ENCODE assay signal across 13 mouse cellular contexts in the genomic region with DNA sequence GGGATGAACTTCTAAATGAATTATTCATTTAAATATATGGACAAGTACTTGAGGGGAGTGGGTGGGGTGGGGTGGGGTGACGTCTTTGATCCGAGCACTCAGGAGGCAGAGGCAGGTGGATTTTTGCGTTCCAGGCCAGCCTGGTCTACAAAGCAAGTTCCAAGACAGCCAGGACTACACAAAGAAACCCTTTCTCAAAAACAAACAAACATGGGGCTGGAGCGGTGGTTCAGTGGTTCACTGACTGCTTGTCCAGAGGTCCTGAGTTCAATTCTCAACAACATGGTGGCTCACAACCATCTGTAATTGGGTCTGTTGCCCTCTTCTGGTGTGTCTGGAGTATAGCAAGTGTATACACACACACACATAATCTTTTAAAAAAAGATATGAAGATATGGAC. TPM values are rescaled to one million over a fixed set of nuclear protein-coding genes. Genes with fewer than 3 reads are reported as not detected.
DNase-seq lines count a peak whose midpoint lies in the region; ATAC-seq and TF ChIP-seq lines count a peak whose summit lies in the region.
"Had no signal": no experiment of that assay in that cellular context is flagged by ENCODE, and none has a peak within 500 bp of the region (broad histone marks: within the 10 kb centered on the region; RNA-seq: fewer than 3 reads in every experiment).

No protein-coding gene starts in this region.

- 68% methylated on average over 4 of the region's 4 CpGs for WGBS in heart, embryonic 15.5 days
- WGBS in lung, embryonic 14.5 days = 75% methylated on average over 4 of the region's 4 CpGs
- 72% methylated on average over 4 of the region's 4 CpGs for WGBS in lung, adult 2 months
- 74% methylated on average over 4 of the region's 4 CpGs for WGBS in liver, embryonic 16.5 days (ENCODE audit: insufficient replicate concordance)

- TF ChIP-seq POLR2A in lung, adult 2 months (IDR thresholded peaks at IDR 0.05; ENCODE audit: borderline replicate concordance, extremely low read depth, low read depth, low read length) = no peak
- TF ChIP-seq POLR2A in MEL (IDR thresholded peaks at IDR 0.05; ENCODE audit: control insufficient read depth in 1 of 2, insufficient read depth in 1 of 2, low read depth in 1 of 2, low read length in 2 of 2, poor library complexity in 1 of 2) = no peak

- TF ChIP-seq RAD21 in MEL (IDR thresholded peaks at IDR 0.05; ENCODE audit: low read depth, low read length) = no peak

- no peak overlapping the region for H3K4me2 ChIP-seq in heart, embryonic 15.5 days
- H3K4me2 ChIP-seq in lung, embryonic 14.5 days = peak overlapping the region; percentile 65; the same call in 1 of the 2 replicates
- peak overlapping the region; percentile 87 for H3K4me2 ChIP-seq in liver, embryonic 16.5 days (ENCODE audit: low read depth, low read length)

- 0 out of 2 replicates have a peak overlapping the region, but pooled peaks have one; percentile 71 for H3K27ac ChIP-seq in heart, embryonic 15.5 days
- no peak overlapping the region for H3K27ac ChIP-seq in lung, embryonic 14.5 days (ENCODE audit: low read depth)
- no peak overlapping the region; the same call in 1 of the 2 replicates for H3K27ac ChIP-seq in MEL (ENCODE audit: control insufficient read depth, low read depth, low read length)
- peak overlapping the region; percentile 92 for H3K27ac ChIP-seq in liver, embryonic 16.5 days (ENCODE audit: low read length)

- no peak for DNase-seq in heart, adult 18-20 months
- no peak for DNase-seq in lung, embryonic 14.5 days
- DNase-seq in lung, adult 2 months = no peak
- DNase-seq in MEL (ENCODE audit: low read depth, low spot score) = peak; percentile 28
- no peak for DNase-seq in frontal cortex, adult 2 months (ENCODE audit: extremely low spot score in 1 of 2, low spot score in 1 of 2)
- no peak for DNase-seq in cerebellum, postnatal 36 days
- DNase-seq: cerebellum, adult 2 months; gastrocnemius, postnatal 25 days; thymus, adult 18-20 months had no signal

- no peaks in the 10 kb centered on the region for H3K27me3 ChIP-seq in heart, embryonic 15.5 days
- H3K27me3 ChIP-seq in lung, embryonic 14.5 days (ENCODE audit: insufficient read depth, low read length) = no peaks in the 10 kb centered on the region
- H3K27me3 ChIP-seq in MEL (ENCODE audit: control insufficient read depth in 1 of 2, insufficient read depth in 2 of 2, low read length in 2 of 2) = no peaks in the 10 kb centered on the region
- H3K27me3 ChIP-seq in liver, embryonic 16.5 days (ENCODE audit: control insufficient read depth, insufficient read depth, low read depth, low read length) = no peaks in the 10 kb centered on the region
- H3K27me3 ChIP-seq: limb, embryonic 13.5 days had no signal

- H3K79me2 ChIP-seq in MEL (ENCODE audit: control insufficient read depth, insufficient read depth, low read length, poor library complexity) = peaks cover 2% of the 10 kb centered on the region

- no peaks in the 10 kb centered on the region; the same call in 1 of the 2 replicates for H3K36me3 ChIP-seq in heart, embryonic 15.5 days
- H3K36me3 ChIP-seq in lung, embryonic 14.5 days (ENCODE audit: insufficient read depth) = peaks cover 4% of the 10 kb centered on the region
- peaks cover 4 to 11% of the 10 kb centered on the region in 2 experiments for H3K36me3 ChIP-seq in MEL (ENCODE audit: control insufficient read depth in 1 of 2, insufficient read depth in 2 of 2, low read length in 2 of 2)
- peaks cover 6% of the 10 kb centered on the region; the same call in 1 of the 2 replicates for H3K36me3 ChIP-seq in liver, embryonic 16.5 days (ENCODE audit: control insufficient read depth, insufficient read depth)

- no peak overlapping the region for H3K9ac ChIP-seq in heart, embryonic 15.5 days
- no peak overlapping the region for H3K9ac ChIP-seq in lung, embryonic 14.5 days
- peak overlapping the region; percentile 65; the same call in 1 of the 2 replicates for H3K9ac ChIP-seq in MEL (ENCODE audit: control insufficient read depth, low read depth, low read length, poor library complexity, severe bottlenecking)
- no peak overlapping the region; the same call in 1 of the 2 replicates for H3K9ac ChIP-seq in liver, embryonic 16.5 days (ENCODE audit: low read depth, low read length)

- peaks cover 15% of the 10 kb centered on the region for H3K4me1 ChIP-seq in heart, embryonic 15.5 days (replicated peaks)
- no peaks in the 10 kb centered on the region for H3K4me1 ChIP-seq in lung, embryonic 14.5 days (ENCODE audit: insufficient read depth)
- peaks cover 6% of the 10 kb centered on the region; the same call in 1 of the 2 replicates for H3K4me1 ChIP-seq in lung, adult 2 months (ENCODE audit: control insufficient read depth, insufficient read depth, low read length)
- H3K4me1 ChIP-seq in MEL (ENCODE audit: control insufficient read depth in 1 of 2, insufficient read depth in 2 of 2, low read length in 2 of 2) = peaks cover 5 to 7% of the 10 kb centered on the region in 2 experiments; a peak in 2 of 4 replicates
- peaks cover 14% of the 10 kb centered on the region for H3K4me1 ChIP-seq in liver, embryonic 16.5 days (ENCODE audit: control insufficient read depth, low read depth, low read length)

- ATAC-seq in heart, embryonic 15.5 days (replicated peaks; ENCODE audit: insufficient number of reproducible peaks, insufficient read depth, low FRiP score, low read depth) = no peak
- no peak for ATAC-seq in lung, embryonic 14.5 days (ENCODE audit: insufficient read depth)
- no peak for ATAC-seq in liver, embryonic 16.5 days (ENCODE audit: low read depth)
- ATAC-seq: inflammation-experienced regulatory T-cells, adult 6 months had no signal

- no peak for TF ChIP-seq EP300 in MEL (IDR thresholded peaks at IDR 0.05; ENCODE audit: low read depth in 1 of 2, low read length in 2 of 2)

- H3K9me3 ChIP-seq in heart, embryonic 15.5 days (replicated peaks) = no peaks in the 10 kb centered on the region
- H3K9me3 ChIP-seq in lung, embryonic 14.5 days (ENCODE audit: low read depth, low read length) = no peaks in the 10 kb centered on the region
- no peaks in the 10 kb centered on the region for H3K9me3 ChIP-seq in MEL (replicated peaks; ENCODE audit: insufficient read depth, low read length)
- no peaks in the 10 kb centered on the region for H3K9me3 ChIP-seq in liver, embryonic 16.5 days (replicated peaks; ENCODE audit: control insufficient read depth, low read length)
- H3K9me3 ChIP-seq: limb, embryonic 13.5 days had no signal

- TF ChIP-seq CTCF in lung, embryonic 14.5 days (IDR thresholded peaks at IDR 0.05; ENCODE audit: low read depth) = 0 out of 2 replicates have a peak, but pooled peaks have one; percentile 12
- no peak for TF ChIP-seq CTCF in lung, adult 2 months (IDR thresholded peaks at IDR 0.05; ENCODE audit: insufficient read depth, low read length)
- peak in 1 of 3 experiments; percentile 26; a peak in 2 of 6 replicates for TF ChIP-seq CTCF in MEL (IDR thresholded peaks at IDR 0.05 in 2 of 3, conservative IDR thresholded peaks at IDR 0.05 in 1 of 3; ENCODE audit: control insufficient read depth in 1 of 3, insufficient read depth in 1 of 3, low read depth in 2 of 3, low read length in 3 of 3, poor library complexity in 1 of 3, severe bottlenecking in 1 of 3)

- no peak overlapping the region for H3K4me3 ChIP-seq in heart, embryonic 15.5 days
- H3K4me3 ChIP-seq in lung, embryonic 14.5 days (ENCODE audit: low read depth, low read length) = no peak overlapping the region
- H3K4me3 ChIP-seq in lung, adult 2 months (replicated peaks; ENCODE audit: extremely low read depth, low read depth, low read length) = no peak overlapping the region
- peak overlapping the region in 1 of 2 experiments; percentile 39; a peak in 2 of 4 replicates for H3K4me3 ChIP-seq in MEL (ENCODE audit: control insufficient read depth in 1 of 2, insufficient read depth in 1 of 2, low read depth in 2 of 2, low read length in 2 of 2)
- H3K4me3 ChIP-seq in liver, embryonic 16.5 days (ENCODE audit: low read depth, low read length) = no peak overlapping the region

RNA-seq across cellular contexts. Expression of a gene that starts 1.2 kb away (rescaled TPM):
- 318 and 327 TPM in 2 replicates for polyA plus RNA-seq in heart, embryonic 15.5 days (2015; fragmentation: Nextera tagmentation; extraction: Ambion mirVana)
- total RNA-seq in heart, adult 18-20 months (2021) = 10 to 100 TPM; 71.4 to 86.8 TPM
- polyA plus RNA-seq in lung, embryonic 14.5 days (2014; fragmentation: Nextera tagmentation; extraction: Ambion mirVana) = 562 and 581 TPM in 2 replicates
- 39.1 and 51.4 TPM in 2 replicates for polyA plus RNA-seq in lung, adult 2 months (2012; rRNA removed)
- total RNA-seq in MEL (2012; rRNA removed) = 70.6 and 97.2 TPM in 2 replicates
- polyA plus RNA-seq in MEL (2012; ENCODE audit: insufficient read depth in 1 of 2, insufficient read length in 2 of 2, low read depth in 1 of 2, low replicate concordance in 2 of 2, missing spikeins in 1 of 2) = 100 to 1,000 TPM in 1 of 2 experiments, not detected in 1; 159 TPM
- polyA plus RNA-seq in liver, embryonic 16.5 days (2015; fragmentation: Nextera tagmentation; extraction: Ambion mirVana) = 116 and 120 TPM in 2 replicates
- polyA plus RNA-seq in frontal cortex, adult 2 months (2012; rRNA removed) = 75.0 and 80.7 TPM in 2 replicates

RNA-seq across cellular contexts. Expression of a gene that starts 30.2 kb away (rescaled TPM):
- 3,680 and 4,098 TPM in 2 replicates for polyA plus RNA-seq in heart, embryonic 15.5 days (2015; fragmentation: Nextera tagmentation; extraction: Ambion mirVana)
- 100 to 1,000 TPM; 304 to 366 TPM for total RNA-seq in heart, adult 18-20 months (2021)
- 6,177 and 6,257 TPM in 2 replicates for polyA plus RNA-seq in lung, embryonic 14.5 days (2014; fragmentation: Nextera tagmentation; extraction: Ambion mirVana)
- polyA plus RNA-seq in lung, adult 2 months (2012; rRNA removed) = 407 and 532 TPM in 2 replicates
- total RNA-seq in MEL (2012; rRNA removed) = 7,288 and 8,303 TPM in 2 replicates
- polyA plus RNA-seq in MEL (2012; ENCODE audit: insufficient read depth in 1 of 2, insufficient read length in 2 of 2, low read depth in 1 of 2, low replicate concordance in 2 of 2, missing spikeins in 1 of 2) = 1,000 to 10,000 TPM in 1 of 2 experiments, not detected in 1; 3,662 TPM
- 2,023 and 2,306 TPM in 2 replicates for polyA plus RNA-seq in liver, embryonic 16.5 days (2015; fragmentation: Nextera tagmentation; extraction: Ambion mirVana)
- 2,434 and 2,505 TPM in 2 replicates for polyA plus RNA-seq in frontal cortex, adult 2 months (2012; rRNA removed)

RNA-seq across cellular contexts. Expression of a gene that starts 30.3 kb away (rescaled TPM):
- 24.0 and 26.1 TPM in 2 replicates for polyA plus RNA-seq in heart, embryonic 15.5 days (2015; fragmentation: Nextera tagmentation; extraction: Ambion mirVana)
- total RNA-seq in heart, adult 18-20 months (2021) = 10 to 100 TPM; 29.5 to 31.0 TPM
- polyA plus RNA-seq in lung, embryonic 14.5 days (2014; fragmentation: Nextera tagmentation; extraction: Ambion mirVana) = 25.9 and 27.9 TPM in 2 replicates
- 10.7 and 11.0 TPM in 2 replicates for polyA plus RNA-seq in lung, adult 2 months (2012; rRNA removed)
- 29.3 and 33.9 TPM in 2 replicates for total RNA-seq in MEL (2012; rRNA removed)
- polyA plus RNA-seq in MEL (2012; ENCODE audit: insufficient read depth in 1 of 2, insufficient read length in 2 of 2, low read depth in 1 of 2, low replicate concordance in 2 of 2, missing spikeins in 1 of 2) = 10 to 100 TPM; 23.1 to 32.7 TPM
- 7.3 TPM in 2 replicates for polyA plus RNA-seq in liver, embryonic 16.5 days (2015; fragmentation: Nextera tagmentation; extraction: Ambion mirVana)
- polyA plus RNA-seq in frontal cortex, adult 2 months (2012; rRNA removed) = 102 and 103 TPM in 2 replicates

RNA-seq across cellular contexts. Expression of a gene that starts 56.6 kb away (rescaled TPM):
- polyA plus RNA-seq in heart, embryonic 15.5 days (2015; fragmentation: Nextera tagmentation; extraction: Ambion mirVana) = 6.6 and 8.2 TPM in 2 replicates
- 10 to 100 TPM; 33.8 to 37.0 TPM for total RNA-seq in heart, adult 18-20 months (2021)
- 11.8 and 12.9 TPM in 2 replicates for polyA plus RNA-seq in lung, embryonic 14.5 days (2014; fragmentation: Nextera tagmentation; extraction: Ambion mirVana)
- polyA plus RNA-seq in lung, adult 2 months (2012; rRNA removed) = 50.3 and 58.5 TPM in 2 replicates
- total RNA-seq in MEL (2012; rRNA removed) = 12.3 and 12.8 TPM in 2 replicates
- polyA plus RNA-seq in MEL (2012; ENCODE audit: insufficient read depth in 1 of 2, insufficient read length in 2 of 2, low read depth in 1 of 2, low replicate concordance in 2 of 2, missing spikeins in 1 of 2) = 10 to 100 TPM; 35.5 to 90.3 TPM
- 3.3 and 3.7 TPM in 2 replicates for polyA plus RNA-seq in liver, embryonic 16.5 days (2015; fragmentation: Nextera tagmentation; extraction: Ambion mirVana)
- polyA plus RNA-seq in frontal cortex, adult 2 months (2012; rRNA removed) = 119 and 134 TPM in 2 replicates

Comparison
In these comparisons a context has a peak if more than half of its experiments do, and no peak if none do; other contexts are left out.
1. H3K27ac ChIP-seq: peak in heart, embryonic 15.5 days (single experiment) and liver, embryonic 16.5 days (single experiment); none in lung, embryonic 14.5 days (single experiment) and MEL (single experiment).